Mouse (Mus musculus): ENCODE measurements at regions not wholly inside any gene's neighbourhood (a gene's known extent, or its start where the extent isn't known, plus 50 kb on each side); places are given as distances from the start of the nearest gene placed in this dataset.

GRCm38 (mm10) chr7:34506816-34507215 lies 113.7 kb upstream of the Lsm14a start:
- no peak for DNase-seq (ENCODE audit: low spot score in 2 of 2)

DNA sequence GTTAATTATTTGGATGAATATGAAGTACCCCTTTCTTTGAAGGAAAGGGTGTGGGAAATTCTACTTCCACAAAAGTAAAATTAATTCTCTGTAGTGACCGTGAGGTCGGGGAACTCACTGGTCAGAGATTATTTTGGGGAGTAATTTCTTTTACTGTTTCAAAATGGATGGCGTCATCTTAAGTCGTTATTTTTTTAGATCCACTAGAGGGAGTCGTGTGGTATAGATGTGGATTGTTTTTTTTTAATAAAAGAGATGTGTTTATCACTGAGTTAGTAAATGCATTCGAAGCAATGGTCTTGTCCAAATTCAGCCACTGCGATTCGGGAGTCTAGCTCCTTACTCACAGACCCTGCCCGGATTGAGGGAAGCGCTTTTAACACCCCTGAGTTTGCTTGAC lies 100.8 kb upstream of the Lsm14a start:
- no peak for DNase-seq (ENCODE audit: low spot score in 2 of 2)

DNA sequence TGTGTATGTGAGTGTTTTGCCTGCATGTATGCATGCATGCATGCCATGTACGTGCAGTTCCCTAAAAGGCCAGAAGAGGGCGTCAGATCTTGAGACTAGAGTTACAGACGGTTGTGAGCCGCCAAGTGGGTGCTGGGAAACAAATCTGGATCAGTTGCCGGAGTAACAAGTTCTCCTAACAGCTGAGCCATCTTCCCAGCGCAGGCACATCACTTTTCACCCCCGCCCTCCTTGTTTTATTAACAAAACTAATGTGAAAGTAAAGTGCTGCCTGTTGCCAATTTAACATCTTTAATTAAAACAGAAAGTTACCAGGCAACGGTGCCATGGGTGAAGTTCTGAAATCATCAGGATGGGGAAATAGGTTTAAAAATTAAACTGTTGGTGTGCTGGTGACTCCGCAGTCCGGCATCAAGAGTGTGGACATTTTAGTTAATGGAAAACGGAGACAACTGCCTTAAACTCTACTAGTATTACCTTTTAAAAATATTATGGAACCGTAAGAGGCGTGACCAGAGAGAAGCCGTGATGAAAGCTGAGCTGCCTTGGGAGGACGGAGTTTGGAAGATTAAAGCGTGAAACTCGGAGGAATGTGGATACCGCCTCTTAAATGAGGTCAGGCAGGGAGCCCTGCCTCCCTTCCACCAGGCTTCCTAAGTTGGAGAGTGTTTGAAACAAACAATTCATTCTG lies 91.9 kb upstream of the Lsm14a start:
- no peak for DNase-seq (ENCODE audit: low spot score in 2 of 2)

DNA sequence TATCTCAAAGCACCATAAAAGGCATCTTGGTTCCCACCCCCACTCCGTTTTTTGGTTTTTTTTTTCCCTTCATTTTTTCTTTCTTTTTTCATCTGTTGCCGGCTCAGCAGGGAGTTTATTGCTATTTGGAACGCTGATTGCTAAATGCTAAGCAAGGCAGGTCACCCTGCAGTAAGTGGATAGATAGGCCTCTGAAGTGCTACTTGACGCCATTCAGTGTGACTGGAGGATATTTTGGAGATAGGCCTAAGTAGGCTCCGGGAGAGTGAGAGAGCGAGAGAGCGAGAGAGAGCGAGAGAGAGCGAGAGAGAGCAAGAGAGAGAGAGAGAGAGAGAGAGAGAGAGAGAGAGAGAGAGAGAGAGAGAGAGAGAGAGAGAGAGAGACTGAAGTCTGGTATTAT lies 90.3 kb upstream of the Lsm14a start:
- DNase-seq (ENCODE audit: low spot score in 2 of 2): no peak

GRCm38 (mm10) chr7:34480771-34481170 lies 87.7 kb upstream of the Lsm14a start:
- no peak for DNase-seq (ENCODE audit: low spot score in 2 of 2)

DNA sequence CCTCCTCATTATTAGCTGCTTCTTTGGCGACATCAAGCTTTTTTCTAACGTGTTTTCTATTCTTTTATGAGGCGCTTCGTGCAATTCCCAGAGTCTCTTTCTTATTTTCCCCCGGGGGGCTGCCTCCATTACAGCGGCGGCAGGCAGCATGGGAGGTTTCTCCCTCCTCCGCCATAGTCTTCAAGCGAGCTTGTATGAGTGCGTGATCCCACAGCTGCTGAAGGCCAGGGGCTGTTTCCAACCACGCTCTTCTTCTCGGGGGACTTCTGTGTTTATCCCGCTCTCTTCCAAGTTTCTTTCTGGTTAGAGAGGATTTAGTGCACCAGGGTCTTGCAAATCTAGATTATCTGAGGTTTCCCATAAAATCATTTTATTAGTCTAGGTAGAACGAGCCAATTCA lies 77.9 kb upstream of the Lsm14a start:
- no peak for DNase-seq (ENCODE audit: low spot score in 2 of 2)

DNA sequence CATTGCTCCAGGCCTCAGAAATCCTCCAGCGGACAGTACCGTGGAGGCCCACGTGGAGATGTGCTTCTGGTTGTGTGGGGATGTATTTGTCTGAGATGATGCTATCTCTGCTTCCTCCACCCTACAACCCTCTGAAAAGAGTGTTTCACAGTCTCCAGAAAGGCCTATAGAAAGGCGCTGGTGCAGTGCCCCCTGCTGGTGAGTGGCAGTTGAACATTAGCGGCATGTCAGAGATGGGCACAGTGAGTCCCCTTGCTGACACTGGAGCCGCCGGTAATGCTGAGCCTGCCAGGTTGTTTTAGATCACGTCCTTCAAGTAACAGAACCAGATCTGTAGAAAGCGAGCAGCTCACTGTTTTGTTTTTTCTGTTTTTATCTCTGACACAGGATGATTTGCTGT lies 69.0 kb upstream of the Lsm14a start:
- no peak for DNase-seq (ENCODE audit: low spot score in 2 of 2)

DNA sequence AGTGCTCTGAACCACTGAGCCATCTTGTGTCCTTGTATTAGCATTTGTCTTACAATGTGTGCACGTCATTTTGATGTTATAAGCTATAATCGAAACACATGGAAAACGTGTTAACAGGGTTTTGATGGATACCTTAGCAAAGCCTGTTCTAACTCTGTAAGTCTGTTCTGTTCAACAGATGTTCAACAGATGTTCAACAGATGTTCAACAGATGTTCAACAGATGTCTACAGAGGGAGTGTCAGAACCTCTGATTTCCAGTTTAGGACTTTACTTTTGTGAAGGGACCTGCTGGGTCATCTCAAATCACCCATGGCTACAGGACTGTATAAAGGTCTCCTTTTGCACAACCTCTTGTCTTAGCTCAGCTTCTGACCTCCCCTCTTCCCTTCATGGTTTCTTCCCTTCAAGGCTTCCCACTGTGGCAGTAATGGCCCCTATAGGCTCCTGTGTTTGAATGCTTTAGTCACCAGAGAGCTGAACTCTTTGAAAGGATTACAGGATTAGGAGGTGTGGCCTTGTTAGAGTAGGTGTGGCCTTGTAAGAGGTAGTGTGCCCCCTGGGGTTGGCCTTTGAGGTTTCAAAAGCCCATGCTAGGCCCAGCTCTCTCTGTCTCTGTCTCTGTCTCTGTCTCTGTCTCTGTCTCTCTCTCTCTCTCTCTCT lies 66.8 kb upstream of the Lsm14a start:
- no peak for DNase-seq (ENCODE audit: low spot score in 2 of 2)

DNA sequence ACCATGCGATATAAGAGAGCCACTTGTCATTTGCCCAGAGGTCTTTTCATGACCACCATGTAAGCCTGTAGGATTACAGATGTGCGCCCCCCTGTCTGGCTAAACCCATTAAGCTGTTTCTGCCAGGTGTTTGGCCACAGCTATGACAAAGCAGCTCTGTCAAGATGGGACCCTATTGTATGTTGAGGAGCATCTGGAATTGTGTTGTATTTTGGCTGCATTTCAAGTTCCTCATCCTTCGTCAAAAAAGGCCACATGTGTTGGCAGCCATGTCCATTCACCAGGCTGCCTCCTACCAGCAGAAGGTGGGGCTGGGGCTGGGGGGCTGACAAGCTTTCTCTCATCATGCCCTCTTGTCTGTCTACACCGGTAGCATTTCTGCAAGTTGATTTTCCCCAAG lies 65.7 kb upstream of the Lsm14a start:
- no peak for DNase-seq (ENCODE audit: low spot score in 2 of 2)

- no peak for DNase-seq (ENCODE audit: low spot score in 2 of 2)
Observed at GRCm38 (mm10) chr7:34448364-34448763, 55.2 kb upstream of the Lsm14a start.

GRCm38 (mm10) chr7:34444263-34444662 lies 51.1 kb upstream of the Lsm14a start:
- DNase-seq (ENCODE audit: low spot score in 2 of 2): no peak
